Mouse (Mus musculus): ENCODE results near the gene Gm20521.

The Gm20521 gene

GRCm38 (mm10) chr14:54893651-54894181 is 10.5 kb downstream of the Gm20521 start:
- DNase-seq (ENCODE audit: low spot score in 2 of 2), result peak; percentile 95 to 97

- DNase-seq (ENCODE audit: low spot score in 2 of 2), result peak in 1 of 2 experiments; percentile 52
These were observed 11.3 kb downstream of the Gm20521 start for GRCm38 (mm10) chr14:54894296-54895151.

GRCm38 (mm10) chr14:54897445-54897844 is 14.2 kb downstream of the Gm20521 start:
- no peak for DNase-seq (ENCODE audit: low spot score in 2 of 2)

GRCm38 (mm10) chr14:54900383-54900782 is 17.1 kb downstream of the Gm20521 start:
- DNase-seq (ENCODE audit: low spot score in 2 of 2), result peak in 1 of 2 experiments; percentile 71

- DNase-seq (ENCODE audit: low spot score in 2 of 2), result no peak
These were observed 20.4 kb downstream of the Gm20521 start for GRCm38 (mm10) chr14:54903641-54904040.

GRCm38 (mm10) chr14:54908682-54909081 is 25.4 kb downstream of the Gm20521 start:
- DNase-seq (ENCODE audit: low spot score in 2 of 2), result no peak

GRCm38 (mm10) chr14:54912109-54912850 is 29.0 kb downstream of the Gm20521 start:
- DNase-seq (ENCODE audit: low spot score in 2 of 2), result no peak

GRCm38 (mm10) chr14:54912886-54913285 is 29.6 kb downstream of the Gm20521 start, which contains the start of gene Slc22a17:
TSS of gene Slc22a17 (minus strand) at chr14:54913132.
- DNase-seq (ENCODE audit: low spot score in 2 of 2), result peak in 1 of 2 experiments; percentile 30

GRCm38 (mm10) chr14:54913343-54913742 is 30.1 kb downstream of the Gm20521 start:
- DNase-seq (ENCODE audit: low spot score in 2 of 2), result no peak

GRCm38 (mm10) chr14:54920076-54920685 is 36.9 kb downstream of the Gm20521 start:
- no peak for DNase-seq (ENCODE audit: low spot score in 2 of 2)

GRCm38 (mm10) chr14:54924641-54925348 is 41.6 kb downstream of the Gm20521 start:
- no peak for DNase-seq (ENCODE audit: low spot score in 2 of 2)

GRCm38 (mm10) chr14:54925349-54926342 is 42.4 kb downstream of the Gm20521 start, which contains the start of gene Efs:
TSS of gene Efs (minus strand) at chr14:54926126.
- DNase-seq (ENCODE audit: low spot score in 2 of 2), result peak in 1 of 2 experiments; percentile 12

GRCm38 (mm10) chr14:54926401-54927158 is 43.3 kb downstream of the Gm20521 start:
- no peak for DNase-seq (ENCODE audit: low spot score in 2 of 2)

GRCm38 (mm10) chr14:54927296-54927695 is 44.1 kb downstream of the Gm20521 start:
- DNase-seq (ENCODE audit: low spot score in 2 of 2), result no peak

- no peak for DNase-seq (ENCODE audit: low spot score in 2 of 2)
These were observed 46.6 kb downstream of the Gm20521 start for GRCm38 (mm10) chr14:54929801-54930200.

GRCm38 (mm10) chr14:54930431-54930830 is 47.2 kb downstream of the Gm20521 start:
- DNase-seq (ENCODE audit: low spot score in 2 of 2), result no peak

- DNase-seq (ENCODE audit: low spot score in 2 of 2), result no peak
These were observed 49.5 kb downstream of the Gm20521 start, which contains the start of gene Il25 for GRCm38 (mm10) chr14:54932645-54933150. TSS of gene Il25 (plus strand) at chr14:54932695.

- DNase-seq (ENCODE audit: low spot score in 2 of 2), result no peak
These were observed 52.9 kb downstream of the Gm20521 start, which contains the start of gene Cmtm5 for GRCm38 (mm10) chr14:54935904-54936830. TSS of gene Cmtm5 (plus strand) at chr14:54936261.
